Mouse (Mus musculus): ENCODE measurements at regions not wholly inside any gene's neighbourhood (a gene's known extent, or its start where the extent isn't known, plus 50 kb on each side); places are given as distances from the start of the nearest gene placed in this dataset.

DNA sequence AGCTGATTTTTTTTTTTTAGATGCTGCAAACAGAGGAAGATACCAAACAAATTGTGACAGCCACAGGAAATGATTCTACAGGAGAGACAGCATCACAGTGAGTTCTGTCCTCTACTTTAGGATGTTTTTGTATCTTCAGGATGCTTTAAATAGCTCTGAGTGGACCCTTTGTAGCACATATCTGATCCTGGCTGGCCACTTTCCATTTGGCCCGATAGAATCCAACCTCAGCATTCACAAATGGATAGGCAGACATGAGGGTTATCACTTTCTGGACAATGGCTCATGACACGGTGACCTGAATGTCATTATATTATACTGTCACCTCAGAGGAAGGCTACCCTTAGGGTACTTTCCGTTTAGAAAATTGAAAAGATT, 379.3 kb downstream of the Gm10295 start:
- DNase-seq = peak; percentile 17 to 36

DNA sequence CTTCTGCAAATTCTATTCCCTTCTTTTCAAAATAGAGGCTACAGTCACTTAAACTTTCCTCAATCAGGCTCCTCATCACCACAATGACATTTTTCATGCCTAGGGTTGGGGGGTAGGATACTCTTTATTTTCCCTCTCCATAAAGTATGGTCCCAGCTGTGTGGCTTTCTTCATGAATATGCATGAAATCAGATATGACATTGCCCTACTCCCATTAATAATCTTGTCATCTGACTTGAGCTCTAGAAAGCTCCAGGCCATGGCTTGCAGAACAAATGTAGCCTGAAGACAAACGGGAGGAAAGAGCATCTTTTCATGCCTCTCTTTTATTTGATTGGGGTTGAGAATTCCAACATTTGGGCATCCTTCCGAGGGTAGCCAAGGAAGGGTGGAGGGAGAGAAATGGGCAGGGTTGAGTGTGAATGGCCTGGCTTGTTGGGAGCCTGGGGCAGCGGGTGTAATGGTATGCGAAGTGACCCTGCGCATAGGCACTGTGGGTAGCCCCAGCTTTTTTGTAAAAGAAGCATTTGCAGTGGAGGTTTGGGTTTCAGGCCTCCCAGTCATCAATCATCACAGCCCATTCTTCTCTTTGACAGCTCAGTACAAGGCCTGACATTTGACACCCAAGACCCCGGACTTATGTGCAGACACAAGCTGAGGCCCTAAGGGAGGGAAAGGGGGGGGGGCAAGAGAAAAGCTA, 379.8 kb downstream of the Gm10295 start:
- DNase-seq = peak; percentile 6 to 17

DNA sequence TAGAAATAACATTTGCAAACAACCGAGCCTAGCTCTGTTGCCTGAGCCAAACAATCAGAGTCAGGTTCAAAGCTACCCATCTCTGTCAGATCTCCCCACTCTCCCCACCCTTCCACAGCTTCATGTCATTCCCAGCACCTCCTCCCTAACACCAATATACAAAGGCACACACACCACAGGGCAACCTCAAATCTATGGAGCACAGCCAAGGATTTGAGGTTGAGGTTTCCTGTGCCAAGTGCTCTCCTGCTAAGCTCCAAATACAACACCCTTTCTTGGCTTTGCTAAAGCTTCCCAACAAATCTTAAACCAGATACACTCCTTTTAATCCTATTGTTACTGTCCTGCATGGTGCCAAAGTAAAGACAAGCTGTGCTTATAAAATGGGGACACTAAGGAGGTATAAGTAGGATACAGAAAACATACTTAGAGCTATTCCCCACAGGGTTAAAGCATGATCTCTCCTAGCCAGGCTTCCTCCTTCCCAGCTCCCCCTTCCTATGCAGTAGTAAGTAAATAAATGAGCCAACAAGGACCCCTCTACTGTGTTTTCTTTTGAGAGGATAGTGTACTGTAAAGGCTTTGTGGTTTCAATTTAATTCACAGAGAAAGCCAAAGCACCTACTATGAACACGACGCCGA, 398.8 kb downstream of the Gm10295 start:
- DNase-seq = no peak

DNA sequence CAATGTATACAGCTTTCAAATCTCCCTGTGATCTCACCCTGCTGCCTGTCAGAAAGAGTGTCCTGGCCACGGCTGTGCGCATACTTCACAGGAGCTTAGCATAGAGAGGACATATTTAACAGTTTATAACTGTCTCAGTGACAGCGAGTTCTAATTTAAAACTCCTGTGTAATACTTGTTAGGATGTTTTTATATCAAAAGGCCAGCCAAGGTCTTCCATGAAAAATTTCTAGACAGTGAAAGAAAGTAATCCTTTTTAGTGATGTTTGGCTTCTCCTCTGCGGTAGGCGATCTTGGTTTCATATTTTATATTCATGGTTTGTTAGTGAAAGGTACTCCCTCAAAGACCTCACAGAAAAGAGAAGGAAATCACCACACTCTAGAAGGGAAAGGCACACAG, 403.0 kb downstream of the Gm10295 start:
- DNase-seq = peak; percentile 8 to 38

DNA sequence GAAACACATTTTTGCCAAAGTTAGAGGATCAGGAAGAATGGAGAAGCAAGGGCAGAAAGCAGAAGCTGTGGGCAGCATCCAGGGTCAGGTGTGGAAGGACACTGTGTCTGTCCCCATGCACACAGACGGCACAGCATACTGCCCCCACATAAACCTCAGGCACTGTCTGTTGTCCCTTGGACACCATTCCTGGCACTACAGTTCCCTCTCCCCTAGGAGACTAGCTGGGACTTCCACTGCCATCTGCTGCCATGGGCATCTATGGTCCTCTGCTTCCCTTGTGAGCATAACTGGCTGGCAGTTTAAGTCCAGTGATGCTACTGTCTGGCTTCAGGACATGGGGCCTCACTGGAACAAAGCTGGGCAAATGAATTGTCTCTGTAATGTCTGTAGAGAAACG, 405.0 kb downstream of the Gm10295 start:
- DNase-seq = no peak

DNA sequence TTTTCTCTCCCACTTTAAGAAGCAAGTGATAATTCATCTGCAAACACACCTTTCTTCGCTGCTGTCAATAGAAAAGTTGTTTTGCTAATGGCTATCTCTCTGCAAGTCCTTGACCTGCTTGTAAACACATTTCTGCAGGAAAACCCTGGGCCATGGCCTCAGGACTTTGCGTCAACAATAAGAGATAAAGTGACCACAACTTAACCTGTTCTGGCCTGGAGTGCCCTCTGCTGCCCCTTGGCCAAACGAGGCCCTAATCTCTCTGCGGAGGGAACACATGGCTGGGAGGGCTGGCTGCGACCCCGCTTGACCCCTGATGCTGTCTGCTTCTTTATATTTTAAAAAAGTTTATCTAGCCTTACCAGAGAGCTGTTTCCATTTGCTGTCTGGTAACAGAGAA, 420.4 kb downstream of the Gm10295 start:
- DNase-seq = peak; percentile 21 to 27

DNA sequence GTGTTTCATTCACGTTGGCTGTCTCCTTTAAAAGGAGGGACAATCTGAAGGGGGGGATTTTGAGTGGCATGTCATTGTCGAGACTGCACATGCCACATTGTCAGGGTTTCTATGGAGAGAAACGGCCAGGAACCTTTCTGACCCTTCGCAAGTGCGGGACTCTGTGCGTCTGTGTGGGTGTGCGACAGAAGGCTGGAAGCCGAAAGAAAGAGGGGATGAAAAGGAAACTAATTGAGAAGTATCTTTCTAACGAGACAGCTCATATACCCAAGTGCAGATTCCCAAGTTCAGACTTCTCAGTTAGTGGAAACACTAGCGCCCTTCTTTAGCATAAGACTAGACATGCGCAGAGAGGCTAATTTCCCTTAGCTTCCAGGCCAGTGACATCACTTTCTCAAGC, 421.4 kb downstream of the Gm10295 start:
- no peak for DNase-seq

DNA sequence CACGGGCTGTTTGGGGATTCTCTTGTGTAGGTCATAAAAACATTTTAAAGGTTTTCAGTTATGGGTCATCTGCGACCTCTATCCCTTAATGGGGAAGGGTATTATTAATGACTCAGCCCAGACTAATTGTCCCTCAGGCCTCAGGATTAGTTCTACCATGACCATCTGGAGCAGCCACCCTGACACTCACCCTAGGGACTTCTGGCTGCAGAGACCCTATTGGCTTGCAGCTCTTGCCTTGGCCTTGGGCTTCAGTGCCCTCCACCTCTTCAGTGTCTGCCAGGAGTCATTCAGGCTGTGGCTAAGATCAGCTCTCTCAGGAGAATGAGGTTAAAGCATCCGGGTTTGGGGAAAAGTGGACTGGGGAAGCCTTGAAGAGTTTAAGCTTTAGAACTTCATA, 423.3 kb downstream of the Gm10295 start:
- no peak for DNase-seq

DNA sequence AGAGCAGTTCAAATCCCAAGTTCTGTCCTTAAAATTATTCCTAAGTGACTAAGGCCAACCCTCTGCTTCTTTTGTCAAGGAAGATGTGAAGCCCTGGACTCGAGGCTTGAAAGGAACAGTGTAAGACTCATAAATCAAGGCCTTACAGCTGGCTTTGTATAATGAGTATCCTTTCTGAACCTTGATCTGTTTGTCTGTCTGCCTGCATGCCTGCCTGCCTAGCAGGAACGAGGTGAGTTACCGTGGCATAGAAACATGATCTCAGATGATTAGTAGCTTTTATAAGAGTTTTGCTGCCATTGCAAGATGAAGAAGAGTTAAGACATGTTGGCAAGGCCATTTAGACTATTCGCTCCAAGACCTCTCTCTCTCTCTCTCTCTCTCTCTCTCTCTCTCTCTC, 434.3 kb downstream of the Gm10295 start:
- no peak for DNase-seq

DNA sequence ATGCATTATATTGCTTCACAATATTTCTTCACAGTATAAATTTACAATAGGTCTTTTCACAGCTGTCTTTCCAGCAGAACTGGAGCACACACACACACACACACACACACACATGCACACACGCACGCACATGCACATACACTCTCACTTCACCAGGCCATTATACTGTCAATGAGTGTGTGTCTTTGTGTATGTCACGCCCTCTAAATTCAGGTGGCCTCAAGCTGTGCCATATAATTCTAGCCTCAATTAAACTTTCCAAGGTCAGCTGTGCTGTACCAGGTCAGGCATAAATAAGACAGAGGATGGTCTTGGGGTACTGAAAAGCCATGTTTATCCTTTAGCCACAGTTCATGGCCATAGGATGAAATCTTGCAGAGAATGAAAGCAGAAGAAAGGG, 442.4 kb downstream of the Gm10295 start:
- no peak for DNase-seq

DNA sequence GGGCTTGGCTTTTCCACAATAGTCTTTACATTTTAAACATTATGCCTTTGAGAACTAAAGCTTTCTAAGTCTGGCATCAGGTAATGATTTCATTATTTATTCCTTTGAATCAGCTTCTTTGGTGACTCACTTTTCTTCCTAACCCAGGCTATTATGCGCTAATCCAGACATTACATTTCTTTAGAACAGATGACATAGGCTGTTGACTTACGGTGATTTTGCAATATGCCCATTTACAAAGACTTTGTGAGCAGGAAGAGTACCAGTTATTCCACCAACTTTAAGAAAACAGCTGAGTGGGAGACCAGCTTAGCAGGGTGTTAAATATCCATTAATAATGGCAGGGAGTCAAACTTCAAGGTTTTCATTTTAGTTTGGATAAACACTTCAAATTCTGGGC, 459.6 kb downstream of the Gm10295 start:
- DNase-seq = no peak

DNA sequence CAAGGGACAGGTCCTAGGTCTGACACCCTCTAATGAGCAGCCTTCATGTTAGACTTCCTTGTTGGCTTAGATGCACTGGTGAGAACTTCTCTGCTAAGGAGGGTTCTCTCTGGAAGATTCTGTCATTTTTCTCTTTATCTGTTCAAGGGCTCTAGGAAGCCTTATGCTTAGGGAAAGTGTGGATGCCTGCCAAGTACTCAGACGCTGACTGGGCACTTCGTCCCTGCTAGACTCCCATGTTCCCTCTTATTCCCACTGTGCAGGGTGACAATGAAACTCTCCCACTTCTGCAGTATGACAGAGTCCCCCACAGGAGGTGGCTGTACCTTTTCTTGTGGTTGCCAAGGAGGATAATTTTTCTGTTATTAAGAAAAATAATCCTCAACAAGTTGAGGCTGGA, 470.8 kb downstream of the Gm10295 start:
- no peak for DNase-seq

DNA sequence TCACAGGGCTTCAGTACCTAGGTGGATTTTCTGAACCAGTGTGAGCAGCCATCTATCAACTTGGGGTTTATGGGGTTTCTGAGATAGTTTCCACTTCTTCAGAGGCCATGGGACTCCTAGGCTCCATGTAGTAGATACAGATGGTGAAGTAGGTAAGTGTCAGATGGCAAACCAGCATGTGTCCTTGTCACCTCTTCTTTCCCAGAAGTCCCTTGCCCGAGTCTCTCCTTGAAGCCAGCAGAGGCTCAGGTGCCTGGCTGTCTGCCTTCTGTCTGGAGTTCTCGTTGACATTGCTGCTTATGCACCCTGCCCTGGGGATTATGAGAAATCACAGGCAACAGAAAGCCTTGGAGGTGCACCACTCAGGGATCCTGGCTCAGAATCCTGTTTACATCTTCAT, 476.9 kb downstream of the Gm10295 start:
- no peak for DNase-seq

DNA sequence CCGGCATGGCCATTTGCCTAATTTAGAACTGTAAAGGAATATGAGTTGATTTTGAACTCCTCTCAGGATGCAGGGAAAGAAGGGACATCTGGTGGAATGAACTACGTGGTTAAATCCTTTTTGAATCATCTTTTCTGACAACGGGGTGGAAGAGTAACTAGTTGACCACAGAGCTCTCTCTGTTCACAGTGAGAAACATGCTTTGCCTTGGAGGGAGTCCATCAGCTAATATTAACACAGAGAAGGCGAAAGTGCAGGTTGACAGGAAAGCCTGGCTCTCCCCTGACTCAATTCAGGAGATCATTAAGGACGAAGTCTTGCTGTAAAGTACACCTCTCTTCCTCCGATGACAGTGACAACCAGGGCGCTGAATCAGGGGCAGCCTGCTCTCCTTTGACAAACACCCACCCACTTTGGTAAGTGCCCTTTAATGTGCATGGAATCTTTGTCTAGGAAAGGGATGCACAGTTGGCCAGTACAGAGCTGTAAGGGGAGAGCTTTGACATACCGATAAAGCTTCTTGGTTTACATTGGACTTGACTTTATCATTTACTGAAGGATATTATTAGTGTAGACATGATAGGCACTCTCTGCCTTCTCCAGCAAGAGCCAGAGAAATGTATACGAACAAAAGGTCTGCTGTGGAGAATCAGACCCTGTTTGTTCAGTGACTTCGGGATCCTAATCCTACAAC, 480.3 kb downstream of the Gm10295 start:
- no peak for DNase-seq

DNA sequence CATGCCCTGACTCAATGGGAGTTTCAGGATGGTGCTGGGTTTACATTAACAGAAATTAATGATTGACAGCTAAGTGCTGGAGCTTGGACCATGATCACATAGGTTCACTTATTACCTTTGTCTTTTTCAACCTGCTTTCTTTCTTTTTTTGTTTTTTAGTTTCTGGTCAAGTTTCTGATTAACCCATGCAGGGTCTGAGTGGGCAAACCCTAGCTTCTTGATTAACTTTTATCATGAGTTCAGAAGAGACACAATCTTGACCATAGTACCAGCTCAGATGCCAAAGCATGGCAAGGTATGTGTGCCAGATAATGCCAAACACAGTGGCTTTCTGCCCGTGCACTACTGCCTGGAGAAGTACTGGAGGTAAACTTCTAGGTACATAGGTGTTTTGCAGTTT, 482.2 kb downstream of the Gm10295 start:
- peak; percentile 27 to 35 for DNase-seq

DNA sequence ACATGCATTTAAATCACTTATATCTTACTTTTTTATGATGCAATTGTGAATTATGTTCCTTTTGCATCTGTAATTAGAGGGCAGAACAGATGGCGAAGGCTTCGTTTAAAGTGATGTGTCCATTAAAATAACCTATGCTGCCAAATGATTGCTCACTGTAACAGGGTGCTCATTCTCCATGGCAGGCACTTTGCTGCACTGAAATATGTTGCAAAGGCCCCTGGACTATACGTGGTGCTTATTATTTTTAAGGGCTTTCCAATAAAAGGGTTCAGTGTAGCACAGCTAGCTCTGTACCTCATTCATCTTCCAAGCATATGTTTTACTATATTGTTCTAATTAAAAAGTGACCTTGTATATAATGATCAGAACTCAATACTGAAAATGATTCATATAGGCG, 491.3 kb downstream of the Gm10295 start:
- DNase-seq = no peak

DNA sequence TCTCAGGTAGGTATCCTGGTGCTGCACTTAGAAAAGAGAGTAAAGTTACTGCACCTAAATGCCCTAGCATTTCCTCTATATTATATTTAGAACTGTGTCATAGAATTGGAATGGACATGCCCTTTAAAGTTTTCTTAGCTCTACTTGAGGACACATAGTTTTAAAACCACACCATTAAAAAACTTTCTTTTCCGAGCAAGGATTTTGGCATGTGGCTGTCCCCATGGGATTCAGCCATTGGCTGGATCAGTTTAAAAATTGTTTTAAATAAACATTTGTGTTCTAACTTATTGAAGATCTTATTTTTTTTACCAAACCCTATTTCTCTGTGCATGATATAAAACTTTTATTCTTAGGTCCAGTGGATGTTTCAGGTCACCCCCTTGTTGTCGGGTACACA, 484.2 kb upstream of the Nr2f2 start:
- peak; percentile 69 to 72 for DNase-seq

DNA sequence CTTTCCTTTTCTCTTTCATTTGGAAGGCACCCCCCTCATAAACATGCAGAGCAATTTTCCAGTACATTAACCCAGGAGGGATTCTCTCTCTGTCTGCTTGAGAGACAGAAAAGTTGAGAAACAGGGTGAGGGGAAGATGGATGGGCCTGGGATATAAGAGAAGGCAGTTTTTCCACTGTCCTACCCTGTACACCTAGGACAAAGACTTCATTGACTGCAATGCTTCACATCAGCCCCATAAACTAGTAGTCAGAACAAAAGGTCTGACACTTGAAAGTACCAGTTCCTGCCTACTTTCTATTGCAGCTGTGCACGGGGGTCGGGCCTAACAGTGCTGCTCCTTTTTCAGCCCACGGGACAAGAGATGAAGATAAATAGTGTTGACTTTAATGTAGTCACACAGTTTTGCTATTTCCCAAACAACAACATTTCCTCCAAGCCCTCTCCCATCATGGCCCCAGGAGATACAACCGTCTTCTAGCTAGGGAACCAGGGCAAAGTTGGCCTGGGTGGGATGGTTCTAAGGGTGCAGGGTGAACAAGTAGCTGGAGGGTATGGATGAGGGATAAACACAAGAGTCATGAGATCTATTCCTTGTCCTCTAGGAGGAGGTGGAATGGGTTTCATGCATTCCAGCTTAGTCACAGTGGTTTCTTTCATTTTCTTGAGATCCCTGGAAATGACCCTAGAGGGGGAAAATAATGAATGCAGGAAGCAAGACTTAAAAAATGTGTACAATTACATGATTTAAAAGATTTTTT, 481.7 kb upstream of the Nr2f2 start:
- no peak for DNase-seq

DNA sequence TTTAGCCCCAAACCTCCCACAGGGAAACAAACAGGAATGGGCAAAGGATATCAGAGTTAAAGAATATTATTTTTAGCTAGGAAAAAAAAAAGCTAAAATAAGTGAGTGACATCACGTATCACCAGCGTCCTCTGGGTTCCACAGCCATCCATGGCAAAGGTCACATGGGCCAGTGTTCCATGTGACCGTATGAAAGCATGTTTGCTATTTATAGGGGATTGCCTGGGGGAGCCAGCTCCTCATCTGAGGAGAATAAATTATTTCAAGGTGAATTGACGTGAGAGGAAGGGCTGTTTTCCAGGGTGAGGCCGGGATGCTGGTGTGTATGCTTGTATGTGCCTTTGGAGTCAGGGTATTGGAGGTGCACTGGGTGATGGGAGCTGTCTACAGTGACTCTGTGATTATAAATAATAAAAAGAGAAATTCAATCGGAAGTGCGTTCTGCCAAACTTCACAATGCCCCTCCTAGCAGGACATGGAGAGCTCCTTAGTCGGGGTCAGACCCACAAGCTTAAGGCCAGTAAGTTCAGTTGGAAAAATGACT, 481.0 kb upstream of the Nr2f2 start:
- no peak for DNase-seq

DNA sequence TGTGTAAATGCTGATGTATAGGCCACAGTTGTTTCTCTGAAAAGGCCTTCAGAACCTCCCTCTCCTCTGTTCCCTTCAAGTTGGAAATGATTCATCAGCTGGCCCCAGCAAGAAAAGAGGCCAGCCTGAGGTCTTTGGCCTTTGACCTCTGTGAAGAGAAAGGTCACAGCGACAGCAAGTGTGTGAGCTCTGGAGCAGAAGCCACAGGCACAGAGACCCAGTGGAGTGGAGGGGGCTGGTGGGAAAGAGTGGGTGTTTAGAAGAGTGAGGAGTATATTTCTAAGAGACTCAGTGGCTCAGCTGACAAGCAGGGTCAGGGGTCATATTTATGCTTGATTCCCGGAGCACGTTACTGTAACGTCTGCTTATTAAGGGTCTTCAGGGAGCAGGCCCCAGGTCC, 479.5 kb upstream of the Nr2f2 start:
- DNase-seq = peak in 1 of 2 experiments; percentile 26

DNA sequence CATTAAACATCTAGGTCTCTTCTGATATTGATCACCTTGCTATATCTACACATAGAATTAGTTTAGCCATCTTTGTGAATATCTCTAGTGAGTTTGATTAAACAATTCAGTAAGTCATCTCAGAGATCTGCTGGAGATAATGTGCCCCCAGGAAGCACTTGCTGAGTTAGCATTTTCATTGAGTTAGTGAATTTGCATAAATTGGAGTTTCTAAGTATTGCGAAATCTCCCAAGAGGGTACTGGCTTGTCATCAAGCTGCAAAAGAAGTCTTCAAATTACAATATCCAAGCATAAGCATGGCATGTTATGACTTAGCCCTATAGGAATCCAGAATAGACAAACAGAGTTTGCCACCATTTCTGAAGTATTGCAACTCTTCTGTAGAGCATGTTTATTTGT, 473.6 kb upstream of the Nr2f2 start:
- no peak for DNase-seq

DNA sequence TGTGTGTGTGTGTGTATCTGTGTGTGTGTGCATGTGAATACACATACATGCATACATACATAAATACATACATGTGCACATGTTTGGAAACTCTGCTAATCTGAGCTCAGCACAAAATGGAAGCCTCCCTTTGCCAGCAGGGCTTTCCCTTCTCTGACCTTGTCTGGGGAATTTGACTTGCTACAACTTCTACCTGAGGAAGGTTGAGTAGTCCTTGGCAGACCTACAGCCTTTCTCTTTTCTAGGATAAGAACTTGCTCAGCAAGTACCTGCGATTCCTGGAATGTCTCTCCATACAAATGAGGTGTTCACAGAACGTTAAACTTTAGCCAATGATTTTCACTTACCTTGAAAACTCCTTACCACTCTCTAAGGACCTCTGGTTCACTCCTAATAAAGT, 472.7 kb upstream of the Nr2f2 start:
- no peak for DNase-seq

DNA sequence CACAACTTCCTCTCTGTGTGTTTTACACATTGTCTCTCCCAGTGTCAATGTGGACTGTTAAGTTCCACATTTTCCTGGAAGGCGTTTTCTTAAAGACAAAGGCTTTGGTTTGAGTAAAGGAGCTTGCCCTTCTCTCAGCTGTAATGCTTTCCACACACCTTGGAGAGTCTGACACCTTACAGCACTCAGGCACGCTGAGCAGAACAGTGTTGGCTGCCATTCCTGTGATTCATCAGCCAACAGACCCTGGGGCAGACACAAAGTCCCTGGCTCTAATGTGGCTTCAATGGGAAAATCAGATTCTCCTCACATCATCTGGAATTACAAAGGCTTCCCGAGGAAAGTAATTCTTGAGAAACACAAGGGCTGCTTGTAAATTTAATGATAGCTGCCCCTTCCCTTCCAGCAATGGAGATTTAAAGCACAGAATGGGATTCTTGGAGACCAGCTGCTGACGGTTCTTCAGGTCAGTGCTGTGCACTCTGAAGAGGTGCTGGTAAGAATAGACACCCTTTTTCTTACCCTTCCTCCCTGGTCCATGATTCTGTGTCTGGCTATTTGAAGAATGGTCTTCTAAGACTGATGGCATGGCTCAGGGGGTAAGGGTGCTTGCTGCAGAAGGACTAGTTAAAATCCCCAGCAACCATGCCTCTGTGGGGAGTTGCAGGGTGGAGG, 468.4 kb upstream of the Nr2f2 start:
- DNase-seq = no peak

Data from kidney, postnatal 4 days (tissue).